Mouse (Mus musculus) lung, postnatal 0 days (tissue): ENCODE data around the gene Pkn1.
A peak's percentile ranks its signal among the peaks of the same experiment; 100 is the strongest.

ENCODE experiments used
- CTCF ChIP-seq: IDR thresholded peaks from 2 replicates; pipeline ENCODE4 v1.5.1; 2016; ENCODE audit warnings: antibody characterized with exemption, mild to moderate bottlenecking
- EP300 ChIP-seq: IDR thresholded peaks from 2 replicates; pipeline ENCODE4 v1.6.1; 2016; ENCODE audit warnings: antibody characterized with exemption, mild to moderate bottlenecking, control low read depth

DNA sequence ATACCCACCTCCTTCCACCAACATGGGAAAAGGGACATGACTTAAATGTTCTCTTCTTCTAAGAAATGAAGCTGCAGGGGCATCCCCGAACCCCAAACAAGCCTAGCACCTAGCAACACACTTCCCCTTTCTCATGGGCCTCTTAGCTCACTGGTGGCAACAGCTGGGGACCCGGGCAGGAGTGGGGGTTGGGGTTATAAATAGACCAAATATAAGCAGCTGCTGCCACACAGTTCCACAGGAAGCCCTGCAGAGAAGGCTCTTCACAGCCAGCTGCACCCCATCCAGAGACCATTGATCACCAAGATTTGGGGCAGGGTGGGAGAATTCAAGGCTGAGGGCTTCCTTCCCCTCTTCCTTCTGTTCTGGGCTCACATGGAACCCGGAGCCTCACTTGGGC, 49.7 kb upstream of the Pkn1 start:
- TF ChIP-seq CTCF (no peak), EP300 (peak; percentile 31; the same call in 1 of the 2 replicates)
